Mouse (Mus musculus) ES-E14 (cell line): ENCODE measurements around the gene Myo1d. TPM values are rescaled to one million over a fixed set of nuclear protein-coding genes. Genes with fewer than 3 reads are reported as not detected.

Experiments used
- DNase-seq: peaks from one replicate; pipeline ENCODE4 v3.0.0-alpha.2; 2013; ENCODE audit warnings: low read depth, low spot score
- H3K27ac ChIP-seq: 2 replicates; pipeline ENCODE4 v1.5.1; 2012; ENCODE audit warnings: low read depth, mild to moderate bottlenecking, low read length, moderate library complexity, mixed read lengths; ENCODE audit not compliant: poor library complexity, insufficient read depth, severe bottlenecking
- H3K36me3 ChIP-seq: 2 replicates; pipeline ENCODE4 v1.6.1; 2012; ENCODE audit warnings: mild to moderate bottlenecking, low read length, moderate library complexity, mixed read lengths; ENCODE audit not compliant: control insufficient read depth, poor library complexity, insufficient read depth, severe bottlenecking
- H3K4me1 ChIP-seq, 2 experiments: fragments of 150-350 bp in 1 of 2; sonication (generic) in 1 of 2; 2 replicates each; pipeline ENCODE4 v1.6.1; 2012; ENCODE audit warnings: low read length in 2 of 2, mild to moderate bottlenecking in 1 of 2, mixed read lengths in 1 of 2; ENCODE audit not compliant: control insufficient read depth in 2 of 2, insufficient read depth in 2 of 2, poor library complexity in 1 of 2
- H3K4me3 ChIP-seq, 2 experiments: fragments of 150-350 bp in 1 of 2; sonication (generic) in 1 of 2; 2 replicates each; pipeline ENCODE4 v1.5.1; 2012; ENCODE audit warnings: low read length in 2 of 2, low read depth in 1 of 2, mild to moderate bottlenecking in 1 of 2, mixed read lengths in 1 of 2; ENCODE audit not compliant: insufficient read depth in 1 of 2, poor library complexity in 1 of 2, severe bottlenecking in 1 of 2
- H3K9ac ChIP-seq: 2 replicates; pipeline ENCODE4 v1.6.1; 2012; ENCODE audit warnings: low read depth, mild to moderate bottlenecking, low read length, mixed read lengths; ENCODE audit not compliant: poor library complexity, insufficient read depth, severe bottlenecking
- H3K9me3 ChIP-seq: fragments of 150-350 bp; sonication (generic); 2 replicates; pipeline ENCODE4 v1.6.1; 2012; ENCODE audit warnings: low read depth, mild to moderate bottlenecking, low read length; ENCODE audit not compliant: control insufficient read depth, insufficient read depth
- CHD2 ChIP-seq: IDR thresholded peaks from 2 replicates; pipeline ENCODE4 v1.6.1; 2014; ENCODE audit warnings: mild to moderate bottlenecking, low read depth, low read length, inconsistent platforms
- HCFC1 ChIP-seq: IDR thresholded peaks from 2 replicates; pipeline ENCODE4 v1.6.1; 2012; ENCODE audit warnings: low read length, inconsistent platforms, borderline replicate concordance; ENCODE audit not compliant: insufficient read depth
- MAFK ChIP-seq: IDR thresholded peaks from 2 replicates; pipeline ENCODE4 v1.6.1; 2014; ENCODE audit warnings: mild to moderate bottlenecking, low read depth, low read length, inconsistent platforms; ENCODE audit not compliant: insufficient read depth
- ZC3H11A ChIP-seq: IDR thresholded peaks from 2 replicates; pipeline ENCODE4 v1.6.1; 2012; ENCODE audit warnings: low read depth, mild to moderate bottlenecking, inconsistent platforms, low read length, borderline replicate concordance
- ZNF384 ChIP-seq: IDR thresholded peaks from 2 replicates; pipeline ENCODE4 v1.6.1; 2012; ENCODE audit warnings: low read depth, low read length, inconsistent platforms
- in situ Hi-C, 2 experiments: fragments of 600-800 bp; cut with MboI; formaldehyde crosslinking; loops; one replicate each; pipeline ENCODE4 v1.15.1; 2025; ENCODE audit warnings: low sequenced_read_pairs in 2 of 2, inconsistent platforms in 1 of 2; ENCODE audit not compliant: unreplicated experiment in 2 of 2
- total RNA-seq: library from RNA; depleted of rRNA; stranded (reverse); fragments of 300-350 nt; gene quantifications from 2 replicates; pipeline ENCODE4 v1.2.3, GENCODE M21; 2012

Gene Myo1d
- total RNA-seq, 1 experiment = 2.9 TPM

- TF ChIP-seq CHD2 (no peak), ZNF384 (no peak)
These were observed 283.2 kb downstream of the Myo1d start for GRCm38 (mm10) chr11:80496640-80497039.

GRCm38 (mm10) chr11:80495972-80496371 is 283.9 kb downstream of the Myo1d start:
- no peak for TF ChIP-seq ZC3H11A
- TF ChIP-seq CHD2 = no peak
- TF ChIP-seq HCFC1 = no peak
- TF ChIP-seq MAFK = no peak
- no peak for TF ChIP-seq ZNF384
- Histone ChIP-seq H3K27ac (no peak overlapping the region), H3K36me3 (no peaks in the 10 kb centered on the region), H3K9ac (no peak overlapping the region), H3K4me1 (peaks cover 1 to 15% of the 10 kb centered on the region in 2 experiments; a peak in 2 of 4 replicates), H3K4me3 (no peak overlapping the region), H3K9me3 (no peaks in the 10 kb centered on the region)
- in situ Hi-C loops = no loop called here
- DNase-seq = no peak

More at GRCm38 (mm10) chr11:80496640-80497039, 283.2 kb downstream of the Myo1d start:
- in situ Hi-C loops = no loop called here
- DNase-seq = no peak
- Histone ChIP-seq H3K4me1 (peaks cover 1 to 15% of the 10 kb centered on the region in 2 experiments; a peak in 2 of 4 replicates), H3K4me3 (no peak overlapping the region), H3K36me3 (no peaks in the 10 kb centered on the region), H3K9ac (no peak overlapping the region), H3K27ac (no peak overlapping the region), H3K9me3 (no peaks in the 10 kb centered on the region)

- TF ChIP-seq ZC3H11A = no peak
- TF ChIP-seq ZNF384 = no peak
- TF ChIP-seq CHD2 = no peak
- TF ChIP-seq HCFC1 = no peak
- TF ChIP-seq MAFK = no peak
- peaks cover 1 to 12% of the 10 kb centered on the region in 2 experiments; a peak in 2 of 4 replicates for H3K4me1 ChIP-seq
- in situ Hi-C loops = no loop called here
- no peak for DNase-seq
- no peak overlapping the region for H3K4me3 ChIP-seq
- H3K36me3 ChIP-seq = no peaks in the 10 kb centered on the region
- H3K9me3 ChIP-seq = no peaks in the 10 kb centered on the region
- H3K27ac ChIP-seq = no peak overlapping the region
- H3K9ac ChIP-seq = no peak overlapping the region
These were observed 285.0 kb downstream of the Myo1d start for GRCm38 (mm10) chr11:80494852-80495251.

GRCm38 (mm10) chr11:80493186-80493585 is 286.6 kb downstream of the Myo1d start:
- Histone ChIP-seq H3K9ac (no peak overlapping the region), H3K4me1 (no peaks in the 10 kb centered on the region), H3K36me3 (no peaks in the 10 kb centered on the region), H3K9me3 (no peaks in the 10 kb centered on the region), H3K4me3 (no peak overlapping the region), H3K27ac (no peak overlapping the region)
- no peak for DNase-seq
- no peak for TF ChIP-seq CHD2
- no peak for TF ChIP-seq ZC3H11A
- no peak for TF ChIP-seq MAFK
- TF ChIP-seq HCFC1 = no peak
- no peak for TF ChIP-seq ZNF384
- in situ Hi-C loops = no loop called here

GRCm38 (mm10) chr11:80490831-80491230 is 289.0 kb downstream of the Myo1d start:
- Histone ChIP-seq H3K9me3 (no peaks in the 10 kb centered on the region), H3K36me3 (no peaks in the 10 kb centered on the region), H3K27ac (no peak overlapping the region), H3K9ac (no peak overlapping the region), H3K4me3 (no peak overlapping the region), H3K4me1 (no peaks in the 10 kb centered on the region)
- no peak for DNase-seq
- no peak for TF ChIP-seq CHD2
- TF ChIP-seq MAFK = no peak
- no peak for TF ChIP-seq ZNF384
- TF ChIP-seq ZC3H11A = no peak
- TF ChIP-seq HCFC1 = no peak
- in situ Hi-C loops = no loop called here
